Mouse (Mus musculus) neural tube, embryonic 13.5 days (tissue): Measurements from ENCODE around the gene Dupd1. TPM values are rescaled to one million over a fixed set of nuclear protein-coding genes. Genes with fewer than 3 reads are reported as not detected.

Experiments used
- ATAC-seq: fragments of 200-750 bp; cut with Nextera tagmentation; 2 replicates; pipeline ENCODE4 v1.8.0; 2017; ENCODE audit warnings: low read depth, mild to moderate bottlenecking, moderate TSS enrichment, moderate library complexity
- H3K27ac ChIP-seq: fragments of 300-500 bp; sonication (generic); replicated peaks from 2 replicates; pipeline ENCODE4 v1.5.1; 2015; ENCODE audit warnings: moderate library complexity, mild to moderate bottlenecking, inconsistent platforms
- H3K27me3 ChIP-seq: fragments of 300-500 bp; sonication (generic); 2 replicates; pipeline ENCODE4 v1.6.1; 2015; ENCODE audit warnings: mild to moderate bottlenecking, inconsistent platforms
- H3K36me3 ChIP-seq: fragments of 300-500 bp; sonication (generic); 2 replicates; pipeline ENCODE4 v1.6.1; 2015; ENCODE audit warnings: mild to moderate bottlenecking, inconsistent platforms
- H3K4me1 ChIP-seq: fragments of 300-500 bp; sonication (generic); replicated peaks from 2 replicates; pipeline ENCODE4 v1.6.1; 2015; ENCODE audit warnings: inconsistent platforms
- H3K4me2 ChIP-seq: fragments of 300-500 bp; sonication (generic); 2 replicates; pipeline ENCODE4 v1.6.1; 2015; ENCODE audit warnings: inconsistent platforms, mild to moderate bottlenecking, moderate library complexity
- H3K4me3 ChIP-seq: fragments of 300-500 bp; sonication (generic); 2 replicates; pipeline ENCODE4 v1.5.1; 2015; ENCODE audit warnings: mild to moderate bottlenecking, inconsistent platforms
- H3K9ac ChIP-seq: fragments of 300-500 bp; sonication (generic); 2 replicates; pipeline ENCODE4 v1.6.1; 2015; ENCODE audit warnings: moderate library complexity, mild to moderate bottlenecking, inconsistent platforms
- H3K9me3 ChIP-seq: fragments of 300-500 bp; sonication (generic); 2 replicates; pipeline ENCODE4 v1.6.1; 2016; ENCODE audit warnings: inconsistent platforms
- WGBS: fragments of 180-500 bp; shearing (Covaris S2); methylation state at CpG from one replicate; pipeline ENCODE4 v1.1.7; 2015; 5-methylcytosine and 5-hydroxymethylcytosine counted together
- polyA plus RNA-seq: library from polyadenylated mRNA; unstranded; fragments of >200 nt; fragmentation: Nextera tagmentation; extraction: Ambion mirVana; gene quantifications from 2 replicates; pipeline ENCODE4 v1.2.1, GENCODE M21; 2015

The Dupd1 gene
- not detected in 2 replicates for polyA plus RNA-seq

DNA sequence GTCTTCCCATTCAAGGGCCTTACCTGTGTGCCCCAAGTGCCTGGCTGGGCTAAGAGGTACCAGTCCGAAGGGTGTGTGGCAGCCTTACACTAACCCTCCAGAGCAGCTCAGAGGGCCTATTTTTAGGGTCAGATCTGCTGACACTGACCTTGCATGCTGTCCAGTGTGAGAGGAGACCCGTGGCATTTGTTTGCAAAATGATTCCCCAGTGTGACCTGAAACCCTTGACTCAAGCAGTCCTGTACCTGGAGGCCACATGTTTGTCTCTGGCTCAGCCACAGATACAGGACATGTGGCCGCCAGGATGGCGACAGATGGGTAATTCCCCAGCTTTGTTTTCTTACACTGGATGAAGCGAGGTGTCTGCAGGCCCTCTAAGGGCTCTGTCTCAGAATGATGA, at the start of gene Dupd1:
TSS of gene Dupd1 (minus strand) at position 91 of the 400 bp plus-strand sequence.
- Histone ChIP-seq H3K4me2 (no peak within 1 kb of the TSS), H3K4me1 (no peaks in the 10 kb centered on the region), H3K9me3 (no peaks in the 10 kb centered on the region), H3K36me3 (no peaks in the 10 kb centered on the region), H3K9ac (no peak within 1 kb of the TSS), H3K27me3 (no peaks in the 10 kb centered on the region), H3K27ac (no peak within 1 kb of the TSS), H3K4me3 (no peak within 1 kb of the TSS)
- WGBS: 71% methylated on average over 5 of the region's 5 CpGs
- no peak for ATAC-seq

DNA sequence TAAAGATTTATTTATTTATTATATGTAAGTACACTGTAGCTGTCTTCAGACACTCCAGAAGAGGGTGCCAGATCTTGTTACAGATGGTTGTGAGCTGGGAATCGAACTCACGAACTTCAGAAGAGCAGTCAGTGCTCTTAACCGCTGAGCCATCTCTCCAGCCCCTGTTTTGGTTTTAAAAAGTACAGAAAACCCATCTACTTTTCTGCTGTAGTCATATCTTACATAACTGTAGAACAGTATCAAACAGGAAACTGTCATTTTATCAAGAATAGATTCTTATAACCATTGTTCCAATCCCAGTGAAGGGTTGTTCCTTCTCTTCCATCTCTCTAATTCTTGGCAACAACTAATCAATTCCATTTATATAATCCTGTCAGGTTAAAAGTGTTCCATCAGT, 49.4 kb upstream of the Dupd1 start:
- no peak overlapping the region for H3K27ac ChIP-seq
- H3K27me3 ChIP-seq: no peaks in the 10 kb centered on the region
- ATAC-seq: no peak
- H3K36me3 ChIP-seq: no peaks in the 10 kb centered on the region
- H3K4me3 ChIP-seq: no peak overlapping the region
- H3K9me3 ChIP-seq: no peaks in the 10 kb centered on the region
- H3K9ac ChIP-seq: no peak overlapping the region
- H3K4me1 ChIP-seq: peaks cover 22% of the 10 kb centered on the region
- no peak overlapping the region for H3K4me2 ChIP-seq
- WGBS: 93% methylated on average over 3 of the region's 3 CpGs

DNA sequence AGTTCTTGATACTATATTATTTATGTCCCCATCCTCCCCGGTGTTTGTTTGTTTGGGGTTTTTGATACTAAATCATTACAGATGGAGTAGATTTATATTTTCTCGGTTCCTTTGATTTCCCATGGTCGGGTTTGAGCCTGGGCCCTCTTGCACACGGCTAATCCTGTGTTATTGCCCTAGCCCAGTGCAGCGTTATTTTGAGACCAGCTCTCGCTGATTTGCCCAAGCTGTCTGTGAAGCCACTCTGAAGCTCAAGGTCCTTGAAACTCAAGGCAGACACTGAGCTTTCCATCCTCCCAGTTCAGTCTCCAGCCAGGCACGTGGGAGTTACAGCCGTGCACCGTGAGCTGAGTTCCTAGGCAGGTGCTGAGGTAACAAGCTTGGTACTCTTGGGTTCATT, 47.2 kb upstream of the Dupd1 start:
- H3K9ac ChIP-seq: no peak overlapping the region
- WGBS: 90% methylated on average over 9 of the region's 9 CpGs
- H3K27ac ChIP-seq: no peak overlapping the region
- no peaks in the 10 kb centered on the region for H3K9me3 ChIP-seq
- ATAC-seq: no peak
- 0 out of 2 replicates have a peak, but pooled peaks cover 10% of the 10 kb centered on the region for H3K4me1 ChIP-seq
- no peak overlapping the region for H3K4me3 ChIP-seq
- H3K36me3 ChIP-seq: no peaks in the 10 kb centered on the region
- no peaks in the 10 kb centered on the region for H3K27me3 ChIP-seq
- no peak overlapping the region for H3K4me2 ChIP-seq

GRCm38 (mm10) chr14:21753367-21753766, 39.0 kb upstream of the Dupd1 start:
- no peak overlapping the region for H3K4me2 ChIP-seq
- no peak overlapping the region for H3K27ac ChIP-seq
- no peak overlapping the region for H3K4me3 ChIP-seq
- H3K27me3 ChIP-seq: no peaks in the 10 kb centered on the region
- H3K9ac ChIP-seq: no peak overlapping the region
- no peak for ATAC-seq
- 85% methylated on average over 4 of the region's 4 CpGs for WGBS
- H3K9me3 ChIP-seq: no peaks in the 10 kb centered on the region
- peaks cover 22% of the 10 kb centered on the region for H3K4me1 ChIP-seq
- H3K36me3 ChIP-seq: no peaks in the 10 kb centered on the region

GRCm38 (mm10) chr14:21752411-21752810, 38.0 kb upstream of the Dupd1 start:
- H3K27ac ChIP-seq: no peak overlapping the region
- H3K4me2 ChIP-seq: peak overlapping the region; percentile 64; the same call in 1 of the 2 replicates
- H3K4me3 ChIP-seq: no peak overlapping the region
- no peak for ATAC-seq
- 94% methylated on average over 3 of the region's 3 CpGs for WGBS
- H3K9me3 ChIP-seq: no peaks in the 10 kb centered on the region
- H3K27me3 ChIP-seq: no peaks in the 10 kb centered on the region
- H3K36me3 ChIP-seq: no peaks in the 10 kb centered on the region
- peak overlapping the region; percentile 92; the same call in 1 of the 2 replicates for H3K9ac ChIP-seq
- peaks cover 22% of the 10 kb centered on the region for H3K4me1 ChIP-seq

DNA sequence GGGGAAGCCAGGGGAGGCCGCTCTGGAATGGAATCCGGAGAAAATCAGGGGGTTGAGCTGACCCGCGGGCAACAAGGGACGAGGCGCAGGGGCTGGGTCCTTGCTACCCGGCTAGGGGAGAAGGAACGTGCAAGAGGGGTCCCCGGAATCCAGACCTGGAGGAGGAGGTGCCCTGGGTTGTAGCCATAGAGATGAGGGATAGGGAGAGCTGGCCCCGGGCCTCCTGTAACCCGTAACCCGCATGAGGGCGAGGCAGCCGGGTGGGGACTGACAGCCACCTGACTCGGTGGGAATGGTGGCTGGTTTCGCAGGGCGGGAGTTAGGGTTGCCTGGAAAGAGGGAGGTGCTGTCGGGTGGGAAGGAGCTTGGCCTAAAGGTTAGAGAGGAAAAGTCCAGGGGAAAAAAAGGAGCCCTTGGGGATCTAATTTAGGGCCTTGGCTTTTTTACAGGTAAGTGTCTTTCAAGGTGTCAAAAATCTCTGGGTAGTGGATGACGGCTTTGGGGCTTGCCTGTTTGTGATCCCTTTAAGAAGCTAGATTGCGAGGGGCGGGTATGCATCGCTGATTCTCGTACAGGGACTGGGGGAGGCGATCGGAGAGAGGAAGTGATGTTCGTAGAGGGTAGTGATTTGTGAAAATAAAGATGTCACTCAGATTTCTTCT, 36.6 kb upstream of the Dupd1 start, which contains the start of gene Dusp13:
TSS of gene Dusp13 (minus strand) at position 301 of the 662 bp plus-strand sequence.
- H3K27ac ChIP-seq: peak within 1 kb of the TSS; percentile 87
- peak within 1 kb of the TSS; percentile 64 for H3K4me2 ChIP-seq
- H3K27me3 ChIP-seq: no peaks in the 10 kb centered on the region
- under 1% methylated on average over 26 of the region's 26 CpGs for WGBS
- peak within 1 kb of the TSS; percentile 78 for H3K4me3 ChIP-seq
- ATAC-seq: peak; percentile 79
- peaks cover 22% of the 10 kb centered on the region for H3K4me1 ChIP-seq
- H3K9me3 ChIP-seq: no peaks in the 10 kb centered on the region
- no peaks in the 10 kb centered on the region for H3K36me3 ChIP-seq
- H3K9ac ChIP-seq: peak within 1 kb of the TSS; percentile 92

DNA sequence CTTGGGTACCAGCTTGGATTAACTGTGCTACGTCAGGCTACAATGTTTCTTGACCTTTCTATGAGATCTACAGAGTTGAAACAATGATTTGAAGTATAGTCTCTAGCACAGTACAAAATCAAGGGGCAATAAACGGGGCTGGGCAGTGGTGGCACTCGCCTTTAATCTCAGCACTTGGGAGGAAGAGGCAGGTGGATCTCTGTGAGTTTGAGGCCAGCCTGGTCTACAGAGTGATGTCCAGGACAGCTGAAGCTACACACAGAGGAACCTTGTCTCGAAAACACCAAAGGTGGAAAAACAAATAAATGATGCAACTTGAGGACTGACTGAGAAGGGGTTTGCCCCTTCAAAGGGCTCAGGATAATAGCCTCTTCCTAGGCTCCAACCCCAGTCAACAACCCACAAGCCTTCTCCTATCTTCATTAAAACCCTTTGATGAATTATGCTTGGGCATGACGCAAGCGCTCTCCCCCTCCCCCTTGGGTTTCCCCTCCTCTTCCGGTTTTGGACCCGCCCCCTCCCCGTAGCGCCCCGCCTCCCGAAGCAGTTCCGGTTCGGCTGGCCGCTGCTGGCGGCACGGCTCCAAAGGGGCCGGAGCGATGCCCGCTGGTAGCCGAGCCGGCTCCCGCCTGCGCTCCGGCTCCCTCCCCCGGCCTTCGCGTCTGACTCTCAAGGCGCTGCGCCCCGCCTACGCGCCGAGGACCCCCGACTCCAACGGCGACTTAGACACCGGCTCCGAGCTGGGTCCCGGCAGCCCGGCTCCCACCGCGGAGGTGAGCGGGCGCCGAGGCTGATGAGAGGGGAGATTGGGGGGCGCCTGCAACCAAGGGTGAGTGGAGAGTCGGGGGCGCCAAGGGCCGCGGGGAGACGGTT, 35.9 kb upstream of the Dupd1 start, which contains the start of gene Samd8:
TSS of gene Samd8 (plus strand) at position 524 of the 873 bp plus-strand sequence.
- H3K27me3 ChIP-seq: no peaks in the 10 kb centered on the region
- peak within 1 kb of the TSS; percentile 92 for H3K9ac ChIP-seq
- peak; percentile 90 for ATAC-seq
- H3K4me2 ChIP-seq: peak within 1 kb of the TSS; percentile 64
- H3K4me3 ChIP-seq: peak within 1 kb of the TSS; percentile 78
- peak within 1 kb of the TSS; percentile 87 for H3K27ac ChIP-seq
- no peaks in the 10 kb centered on the region for H3K36me3 ChIP-seq
- peaks cover 22% of the 10 kb centered on the region for H3K4me1 ChIP-seq
- WGBS: 7% methylated on average over 52 of the region's 52 CpGs
- no peaks in the 10 kb centered on the region for H3K9me3 ChIP-seq

- Histone ChIP-seq H3K9me3 (no peaks in the 10 kb centered on the region), H3K36me3 (no peaks in the 10 kb centered on the region), H3K9ac (no peak overlapping the region), H3K4me3 (no peak overlapping the region), H3K27ac (no peak overlapping the region), H3K27me3 (no peaks in the 10 kb centered on the region), H3K4me2 (no peak overlapping the region), H3K4me1 (peaks cover 19% of the 10 kb centered on the region)
- no peak for ATAC-seq
- WGBS: 44% methylated on average over 15 of the region's 15 CpGs
Observed at GRCm38 (mm10) chr14:21748142-21748870, 33.9 kb upstream of the Dupd1 start.

- H3K4me3 ChIP-seq: no peak overlapping the region
- no peak for ATAC-seq
- H3K36me3 ChIP-seq: no peaks in the 10 kb centered on the region
- no peak overlapping the region for H3K9ac ChIP-seq
- 76% methylated on average over 14 of the region's 14 CpGs for WGBS
- H3K27me3 ChIP-seq: no peaks in the 10 kb centered on the region; the same call in 1 of the 2 replicates
- H3K27ac ChIP-seq: no peak overlapping the region
- no peaks in the 10 kb centered on the region for H3K9me3 ChIP-seq
- peaks cover 15% of the 10 kb centered on the region for H3K4me1 ChIP-seq
- no peak overlapping the region for H3K4me2 ChIP-seq
Observed at GRCm38 (mm10) chr14:21747436-21748141, 33.2 kb upstream of the Dupd1 start.

DNA sequence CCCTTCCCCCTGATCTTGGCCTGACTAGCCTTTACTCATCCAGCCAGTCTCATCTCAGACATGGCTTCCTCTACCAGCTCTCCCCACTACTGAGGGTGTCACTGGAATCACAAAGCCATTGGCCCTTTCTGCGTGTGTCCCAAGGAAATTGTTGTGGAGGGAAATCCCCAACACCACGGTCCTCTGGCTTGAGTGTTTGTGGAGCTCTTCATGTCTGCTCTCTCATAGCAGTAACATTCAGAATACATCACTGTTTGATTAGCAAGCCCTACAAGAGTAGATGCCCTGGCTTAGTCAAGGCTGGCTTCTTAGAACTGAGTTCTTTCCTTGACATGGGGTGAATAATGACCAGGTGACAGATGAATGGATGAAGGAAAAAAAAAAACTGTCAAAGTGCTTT, 32.5 kb upstream of the Dupd1 start:
- 80% methylated on average over 2 of the region's 2 CpGs for WGBS
- Histone ChIP-seq H3K4me2 (no peak overlapping the region), H3K4me1 (peaks cover 7% of the 10 kb centered on the region), H3K9me3 (no peaks in the 10 kb centered on the region), H3K27me3 (no peaks in the 10 kb centered on the region; the same call in 1 of the 2 replicates), H3K9ac (no peak overlapping the region), H3K4me3 (no peak overlapping the region), H3K27ac (no peak overlapping the region), H3K36me3 (no peaks in the 10 kb centered on the region)
- no peak for ATAC-seq

GRCm38 (mm10) chr14:21746251-21746650, 31.9 kb upstream of the Dupd1 start:
- H3K9me3 ChIP-seq: no peaks in the 10 kb centered on the region
- no peak overlapping the region for H3K4me2 ChIP-seq
- H3K4me1 ChIP-seq: 0 out of 2 replicates have a peak, but pooled peaks cover 1% of the 10 kb centered on the region
- ATAC-seq: no peak
- 89% methylated on average over 8 of the region's 8 CpGs for WGBS
- no peaks in the 10 kb centered on the region for H3K36me3 ChIP-seq
- no peak overlapping the region for H3K4me3 ChIP-seq
- no peak overlapping the region for H3K9ac ChIP-seq
- H3K27me3 ChIP-seq: no peaks in the 10 kb centered on the region; the same call in 1 of the 2 replicates
- H3K27ac ChIP-seq: no peak overlapping the region
